Mouse (Mus musculus) kidney, adult 2 months (tissue): ENCODE data around the gene Arhgdia. TPM values are rescaled to one million over a fixed set of nuclear protein-coding genes. Genes with fewer than 3 reads are reported as not detected.
A peak's percentile ranks its signal among the peaks of the same experiment; 100 is the strongest.

Source experiments
- DNase-seq: peaks from one replicate; pipeline ENCODE4 v3.0.0; 2021
- H3K27ac ChIP-seq: fragments of 200-500 bp; 2 replicates; pipeline ENCODE4 v1.5.1; 2012; ENCODE audit warnings: low read depth, low read length, control low read depth, inconsistent platforms; ENCODE audit not compliant: insufficient read depth
- H3K27me3 ChIP-seq: fragments of 200-500 bp; replicated peaks from 2 replicates; pipeline ENCODE4 v1.6.1; 2012; ENCODE audit warnings: mild to moderate bottlenecking, moderate library complexity, low read length, inconsistent platforms; ENCODE audit not compliant: control insufficient read depth, insufficient read depth
- H3K36me3 ChIP-seq: fragments of 200-500 bp; 2 replicates; pipeline ENCODE4 v1.6.1; 2012; ENCODE audit warnings: mild to moderate bottlenecking, moderate library complexity, low read length, inconsistent platforms; ENCODE audit not compliant: control insufficient read depth, insufficient read depth
- H3K4me1 ChIP-seq: fragments of 200-500 bp; 2 replicates; pipeline ENCODE4 v1.6.1; 2011; ENCODE audit warnings: low read length; ENCODE audit not compliant: control insufficient read depth, insufficient read depth
- H3K4me3 ChIP-seq: fragments of 200-500 bp; 2 replicates; pipeline ENCODE4 v1.5.1; 2011; ENCODE audit warnings: mild to moderate bottlenecking, low read depth, low read length, control low read depth; ENCODE audit not compliant: insufficient read depth
- CTCF ChIP-seq: fragments of 200-500 bp; conservative IDR thresholded peaks from 2 replicates; pipeline ENCODE4 v1.5.1; 2011; ENCODE audit warnings: low read depth, mild to moderate bottlenecking, control low read depth, low read length, moderate library complexity, mixed read lengths; ENCODE audit not compliant: insufficient read depth, insufficient read length
- POLR2A ChIP-seq: fragments of 200-500 bp; IDR thresholded peaks from one replicate; pipeline ENCODE4 v1.6.1; 2011; ENCODE audit warnings: low read depth, low read length, control low read depth
- WGBS: fragments of 180-500 bp; shearing (Covaris S2); methylation state at CpG from one replicate; pipeline ENCODE4 v1.1.7; 2018; 5-methylcytosine and 5-hydroxymethylcytosine counted together
- polyA plus RNA-seq: library from polyadenylated mRNA; depleted of rRNA; stranded (reverse); fragments of >200 nt; gene quantifications from 2 replicates; pipeline ENCODE4 v1.2.3, GENCODE M21; 2012

Arhgdia gene
- polyA plus RNA-seq, 1 experiment, result 543 TPM

DNA sequence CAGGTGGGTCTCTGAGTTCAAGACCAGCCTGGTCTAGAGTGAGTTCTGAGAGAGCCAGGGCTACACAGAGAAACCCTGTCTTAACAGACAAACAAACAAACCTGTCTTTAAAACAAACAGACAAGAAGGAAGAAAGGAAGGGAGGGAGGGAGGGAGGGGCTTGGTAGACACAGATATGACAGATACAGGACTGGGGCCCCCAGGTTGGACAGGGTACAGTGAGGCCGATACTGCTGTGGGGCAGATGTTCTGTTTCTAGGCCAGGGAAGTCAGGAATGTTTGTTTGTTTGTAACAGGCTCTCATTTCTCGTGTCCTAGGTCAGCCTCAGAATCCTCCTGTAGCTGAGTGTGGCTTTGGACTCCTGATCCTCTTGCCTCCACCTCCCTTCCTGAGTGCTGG lies 22.1 kb upstream of the Arhgdia start:
- H3K36me3 ChIP-seq, result no peaks in the 10 kb centered on the region
- WGBS, result 90% methylated on average over 2 of the region's 2 CpGs
- TF ChIP-seq POLR2A (no peak), CTCF (no peak)

DNA sequence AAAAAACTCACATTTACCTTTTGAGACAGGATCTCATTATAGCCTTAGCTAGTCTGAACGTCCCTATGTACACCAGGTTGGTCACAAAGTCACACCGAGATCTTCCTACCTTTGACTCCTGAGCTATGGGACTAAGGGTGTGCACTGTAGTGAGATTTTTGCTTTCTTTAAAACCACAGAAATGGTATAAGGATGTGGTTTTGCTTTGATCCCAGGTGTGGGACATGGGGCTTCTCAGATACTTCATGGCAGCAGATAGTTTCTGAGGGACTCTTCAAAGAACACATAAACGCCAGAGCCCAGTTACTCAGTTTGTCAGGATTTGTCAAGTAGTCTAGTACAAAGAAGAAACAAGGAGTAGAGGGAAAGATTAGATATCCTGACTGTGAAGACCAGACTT lies 19.3 kb upstream of the Arhgdia start:
- Histone ChIP-seq H3K4me1 (peaks cover 16% of the 10 kb centered on the region), H3K27me3 (no peaks in the 10 kb centered on the region), H3K27ac (no peak overlapping the region), H3K36me3 (no peaks in the 10 kb centered on the region; the same call in 1 of the 2 replicates), H3K4me3 (no peak overlapping the region)
- TF ChIP-seq CTCF, result no peak
- no peak for TF ChIP-seq POLR2A
- no peak for DNase-seq
- WGBS, result 96% methylated on average over 3 of the region's 3 CpGs

More for the DNA sequence above, 22.1 kb upstream of the Arhgdia start:
- DNase-seq, result no peak
- Histone ChIP-seq H3K27me3 (no peaks in the 10 kb centered on the region), H3K4me1 (peaks cover 7% of the 10 kb centered on the region), H3K27ac (no peak overlapping the region), H3K4me3 (no peak overlapping the region)

DNA sequence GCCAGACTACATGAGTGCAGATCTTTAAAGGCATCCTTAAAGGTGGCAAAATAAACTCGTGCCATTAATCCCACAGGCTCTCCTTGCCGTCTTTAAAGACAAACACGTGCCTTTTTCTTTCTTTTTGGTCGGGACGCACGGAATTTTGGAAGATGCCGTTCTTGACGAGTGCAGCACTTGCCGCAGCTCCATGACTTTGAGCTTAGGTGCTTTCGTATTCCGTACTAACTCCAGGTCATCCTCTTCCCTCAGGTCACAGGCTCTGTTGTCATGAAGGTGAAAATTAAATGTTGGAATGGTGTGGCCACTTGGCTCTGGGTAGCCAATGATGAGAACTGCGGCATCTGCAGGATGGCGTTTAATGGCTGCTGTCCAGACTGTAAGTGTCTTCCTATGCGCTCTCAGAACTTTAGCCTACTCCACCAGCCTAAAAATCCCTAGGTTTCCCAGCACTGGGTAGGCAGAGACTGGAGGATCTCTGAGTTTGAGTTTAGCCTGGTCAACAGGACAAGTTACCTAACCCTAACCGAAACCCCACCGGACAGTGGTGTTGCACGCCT lies 17.6 kb upstream of the Arhgdia start:
- peaks cover 16% of the 10 kb centered on the region for H3K4me1 ChIP-seq
- peak overlapping the region; percentile 73 for H3K4me3 ChIP-seq
- peaks cover 4% of the 10 kb centered on the region; the same call in 1 of the 2 replicates for H3K36me3 ChIP-seq
- TF ChIP-seq CTCF (no peak), POLR2A (no peak)
- H3K27ac ChIP-seq, result no peak overlapping the region
- 44% methylated on average over 17 of the region's 17 CpGs for WGBS
- H3K27me3 ChIP-seq, result no peaks in the 10 kb centered on the region
- DNase-seq, result no peak

DNA sequence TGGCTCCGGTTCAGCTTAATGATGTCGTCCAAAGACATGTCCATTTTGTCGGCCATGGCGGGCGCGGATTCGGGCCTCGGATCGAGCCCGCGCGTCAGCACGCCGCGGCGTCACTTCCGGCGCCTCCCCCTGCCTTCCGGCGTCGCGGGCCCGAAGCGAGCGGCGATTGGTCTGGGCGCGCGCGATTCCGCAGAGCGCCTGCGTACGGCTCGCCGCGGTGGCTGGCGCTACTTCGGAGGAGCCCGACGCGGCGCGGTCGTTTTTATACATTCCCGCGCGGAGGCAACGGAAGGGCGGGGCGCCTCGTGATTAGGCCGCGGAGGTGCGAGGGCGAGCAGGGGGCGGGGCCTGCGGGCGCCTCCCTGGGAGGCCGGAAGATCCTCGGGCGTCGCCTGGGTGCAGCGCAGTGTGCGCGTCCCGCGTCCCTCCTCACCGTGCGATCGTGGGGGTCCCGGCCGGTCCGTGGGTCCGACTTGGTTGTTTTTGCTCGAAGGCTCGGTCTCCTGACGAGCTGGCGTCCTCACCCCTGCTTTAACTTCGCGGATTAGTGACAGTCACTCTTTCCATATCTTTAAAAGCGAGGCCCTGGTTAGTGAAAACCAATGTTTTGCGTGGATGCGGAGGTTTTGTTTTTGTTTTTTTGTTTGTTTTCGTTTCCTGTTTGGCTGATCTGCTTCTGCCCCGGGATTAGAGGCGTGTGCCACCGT lies 17.0 kb upstream of the Arhgdia start, which contains the start of the genes Alyref and Anapc11:
Gene Alyref, minus strand, starts transcription at position 83 of the 707 bp plus-strand sequence.
Gene Anapc11, plus strand, starts transcription at position 139 of the 707 bp plus-strand sequence.
- TF ChIP-seq CTCF, result no peak
- peak; percentile 9 for TF ChIP-seq POLR2A
- Histone ChIP-seq H3K36me3 (peaks cover 4% of the 10 kb centered on the region; the same call in 1 of the 2 replicates), H3K27me3 (no peaks in the 10 kb centered on the region), H3K27ac (peak within 1 kb of the TSS; percentile 69), H3K4me1 (peaks cover 16% of the 10 kb centered on the region), H3K4me3 (peak within 1 kb of the TSS; percentile 73)
- WGBS, result under 1% methylated on average over 88 of the region's 88 CpGs
- DNase-seq, result peak; percentile 96

DNA sequence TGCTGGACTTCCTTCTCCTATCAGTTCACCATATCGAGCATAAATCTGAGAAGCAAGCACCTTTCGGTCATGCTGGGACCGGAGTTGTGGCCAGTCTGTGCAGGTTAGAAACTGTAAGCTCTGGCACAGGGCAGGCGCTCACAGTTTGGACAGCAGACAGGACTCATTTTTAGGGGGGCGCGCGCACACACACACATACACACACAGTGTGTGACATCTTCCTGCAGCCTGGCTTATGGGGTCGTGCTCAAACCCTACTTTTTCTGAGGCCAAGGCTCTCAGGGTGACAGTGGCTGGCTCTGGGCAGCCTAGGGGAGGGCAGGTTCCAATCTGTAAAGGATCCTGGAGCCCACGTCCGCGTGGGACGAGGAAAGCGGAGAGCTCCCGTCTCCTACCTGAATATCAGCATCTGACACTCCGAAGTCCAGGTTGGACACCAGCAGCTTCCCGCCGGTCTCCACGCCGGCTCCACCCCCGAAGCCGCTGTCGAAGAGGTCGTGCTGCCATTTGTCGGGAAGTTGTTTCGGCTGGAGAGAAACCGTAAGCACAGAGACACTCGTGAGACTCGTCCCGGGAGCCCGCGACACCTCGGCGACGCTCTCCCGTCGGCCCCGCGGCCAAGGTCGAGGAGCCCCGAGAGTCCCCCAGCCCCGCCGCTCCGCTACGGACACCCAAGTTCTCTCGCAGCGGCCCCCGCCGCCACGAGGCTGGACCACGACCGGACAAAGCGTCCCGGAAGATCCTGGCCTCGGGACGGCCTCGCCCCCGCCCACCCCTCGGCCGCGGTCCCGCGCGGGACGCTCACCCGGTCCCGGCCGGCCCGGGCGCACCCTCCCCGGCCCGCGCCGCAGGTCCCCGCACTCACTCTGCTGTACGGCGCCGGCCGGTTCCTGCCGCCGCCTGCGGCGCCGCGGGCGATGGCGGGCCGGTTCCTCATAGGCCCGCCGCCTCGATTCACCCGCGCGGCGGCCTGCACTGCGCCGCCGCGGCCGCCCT lies 16.1 kb upstream of the Arhgdia start:
- DNase-seq, result peak; percentile 50
- Histone ChIP-seq H3K27ac (no peak overlapping the region; the same call in 1 of the 2 replicates), H3K4me1 (peaks cover 16% of the 10 kb centered on the region), H3K27me3 (no peaks in the 10 kb centered on the region), H3K36me3 (peaks cover 4% of the 10 kb centered on the region; the same call in 1 of the 2 replicates), H3K4me3 (peak overlapping the region; percentile 55)
- TF ChIP-seq CTCF, result no peak
- no peak for TF ChIP-seq POLR2A
- 3% methylated on average over 98 of the region's 99 CpGs for WGBS

DNA sequence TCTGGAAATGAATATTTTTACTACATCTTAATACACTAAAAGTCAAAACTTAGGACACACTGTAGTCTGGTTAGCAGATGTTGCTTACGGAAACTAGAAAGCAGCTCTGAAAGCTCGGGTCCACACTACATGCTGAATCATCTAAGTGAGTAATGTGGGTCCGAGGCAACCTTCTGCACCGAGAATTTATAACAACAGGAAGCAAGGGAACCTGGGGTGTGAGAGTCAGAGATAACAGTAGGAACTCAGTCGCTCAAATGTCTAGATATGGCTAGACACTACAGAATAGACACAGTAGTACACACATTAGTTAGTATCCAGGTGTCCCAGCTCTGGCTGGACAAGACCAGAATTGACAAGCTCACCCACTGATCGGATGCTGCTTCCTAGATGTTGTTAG lies 7.1 kb upstream of the Arhgdia start:
- H3K4me3 ChIP-seq, result no peak overlapping the region
- no peaks in the 10 kb centered on the region for H3K4me1 ChIP-seq
- H3K36me3 ChIP-seq, result no peaks in the 10 kb centered on the region; the same call in 1 of the 2 replicates
- no peak for TF ChIP-seq CTCF
- no peak for DNase-seq
- H3K27ac ChIP-seq, result no peak overlapping the region
- WGBS, result 85% methylated on average over 6 of the region's 6 CpGs
- H3K27me3 ChIP-seq, result no peaks in the 10 kb centered on the region
